Mouse (Mus musculus) MN1 (cell line): ENCODE results near the gene Spint2.
"Not testable (repeated sequence)": the region's sequence is repeated elsewhere in the genome, so short reads cannot be mapped to it uniquely, and the experiment has no call there.

ENCODE experiments used
- DNase-seq: peaks from one replicate; pipeline ENCODE4 v3.0.0-alpha.2; 2016; ENCODE audit warnings: low spot score

Spint2 gene

DNA sequence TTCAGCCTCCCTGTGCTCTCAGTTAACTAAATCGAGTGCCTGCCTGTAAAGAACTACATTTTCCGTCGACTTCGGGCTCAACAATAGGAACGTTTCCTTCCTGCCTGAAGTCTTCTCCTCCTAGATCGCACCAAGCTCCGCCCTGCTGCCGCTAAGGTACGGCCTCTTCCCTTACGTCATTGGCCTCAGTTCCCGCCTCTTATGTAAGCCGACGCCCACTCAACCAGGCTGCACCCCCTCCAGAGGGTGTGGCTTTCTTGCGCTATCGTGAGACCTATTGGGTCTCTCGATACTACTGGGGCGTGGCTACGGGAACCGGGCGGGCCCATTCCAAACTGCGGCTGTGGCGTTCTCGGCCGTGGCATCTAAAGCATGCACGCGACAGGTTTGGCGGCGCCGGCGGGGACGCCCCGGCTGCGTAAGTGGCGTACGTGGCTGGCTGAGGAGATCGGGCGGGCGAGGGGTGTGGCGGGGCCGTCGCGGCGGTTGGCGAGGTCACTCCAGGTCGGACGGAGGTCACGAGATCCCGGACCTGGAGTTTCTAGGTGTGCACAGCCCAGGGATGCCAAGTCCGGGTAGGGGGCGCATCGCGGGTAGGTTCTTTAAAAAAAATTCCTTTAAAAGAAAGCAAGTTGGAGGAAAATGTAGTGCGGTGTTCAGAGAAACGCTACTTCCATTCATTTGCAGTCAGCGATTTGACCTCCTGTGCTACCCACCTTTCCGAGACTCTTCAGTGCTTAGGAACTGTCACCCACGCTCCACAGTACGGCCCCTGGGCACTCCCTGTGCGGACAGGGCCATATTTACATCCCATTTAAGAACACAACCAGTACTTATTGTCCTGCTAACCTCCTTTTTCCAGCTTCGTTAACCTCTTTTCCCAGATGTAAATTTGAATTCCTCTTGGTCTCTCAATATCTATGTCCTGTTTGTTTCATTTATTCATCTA lies 43.4 kb downstream of the Spint2 start, which contains the start of gene Yif1b:
Gene Yif1b, plus strand, starts transcription at position 311 of the 949 bp plus-strand sequence.
- DNase-seq: peak; percentile 99

DNA sequence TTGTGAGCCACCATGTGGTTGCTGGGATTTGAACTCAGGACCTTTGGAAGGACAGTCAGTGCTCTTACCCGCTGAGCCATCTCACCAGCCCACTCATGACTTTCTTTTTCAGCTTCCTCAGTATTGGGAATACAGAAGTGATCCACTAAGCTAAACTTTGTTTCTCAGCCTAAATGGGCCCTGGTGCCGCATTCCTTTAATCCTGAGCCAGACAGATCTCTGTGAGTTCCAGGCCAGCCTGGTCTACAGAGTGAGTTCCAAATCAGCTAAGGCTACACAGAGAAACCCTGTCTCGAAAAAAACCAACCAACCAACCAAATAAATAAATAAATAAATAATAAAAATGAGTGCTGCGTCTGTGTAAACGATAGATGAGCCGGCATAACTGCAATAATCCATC lies 44.1 kb downstream of the Spint2 start:
- DNase-seq: not testable (repeated sequence)

GRCm38 (mm10) chr7:29236593-29236992 lies 45.1 kb downstream of the Spint2 start:
- no peak for DNase-seq

DNA sequence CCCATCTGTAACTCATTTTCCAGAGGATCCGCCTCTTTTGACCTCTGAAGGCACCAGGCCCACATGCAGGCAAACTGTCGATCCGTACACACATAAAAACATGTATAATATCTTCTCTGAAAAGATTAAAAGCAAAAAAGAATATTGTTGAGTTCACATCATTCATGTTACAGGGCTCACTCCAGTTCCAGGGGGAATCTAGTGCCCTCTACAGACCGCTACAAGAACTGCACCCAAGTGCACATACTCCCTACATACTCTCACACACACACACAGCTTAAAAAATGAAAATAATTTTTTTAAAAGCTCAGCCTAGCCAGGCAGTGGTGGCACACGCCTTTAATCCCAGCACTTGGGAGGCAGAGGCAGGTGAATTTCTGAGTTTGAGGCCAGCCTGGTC lies 47.1 kb downstream of the Spint2 start:
- no peak for DNase-seq

- DNase-seq: peak; percentile 73
Measured at GRCm38 (mm10) chr7:29233745-29234144, 48.0 kb downstream of the Spint2 start.

DNA sequence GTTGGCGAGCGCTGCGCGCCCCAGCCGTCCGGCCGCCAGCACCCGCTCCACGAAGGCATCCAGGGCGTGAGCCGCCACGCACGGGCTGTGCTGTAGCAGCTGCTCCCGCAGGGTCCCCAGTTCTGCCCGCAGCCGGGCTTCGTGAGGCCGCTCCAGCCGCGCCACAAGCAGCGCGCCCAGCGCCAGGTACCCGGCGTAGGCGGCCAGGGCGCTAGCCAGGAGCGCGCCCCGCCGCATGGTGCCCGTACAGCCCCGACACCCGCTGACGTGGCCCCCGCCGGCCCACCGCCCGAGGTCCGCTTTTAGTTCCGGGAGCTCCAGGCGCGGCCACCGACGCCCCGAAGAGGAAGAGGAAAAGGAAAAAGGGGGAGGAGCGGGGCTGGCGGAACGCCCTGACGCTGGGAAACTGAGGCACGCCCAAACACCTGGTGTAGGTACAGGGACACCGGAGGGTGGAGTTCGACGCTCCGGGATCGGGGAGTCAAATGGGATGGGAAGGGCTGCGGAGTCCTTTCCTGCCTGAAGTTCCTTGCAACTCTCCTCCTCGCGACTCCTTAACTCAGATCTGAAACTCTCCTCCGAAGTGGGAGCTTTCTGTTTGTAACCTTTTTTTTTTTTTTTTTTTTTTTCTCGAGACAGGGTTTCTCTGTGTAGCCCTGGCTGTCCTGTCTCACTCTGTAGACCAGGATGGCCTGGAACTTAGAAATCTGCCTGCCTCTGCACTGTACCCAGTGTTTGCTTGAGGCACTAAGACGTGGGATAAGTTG lies 49.3 kb downstream of the Spint2 start, which contains the start of gene Kcnk6:
Gene Kcnk6, minus strand, starts transcription at position 269 of the 767 bp plus-strand sequence.
- DNase-seq: no peak

GRCm38 (mm10) chr7:29231517-29231916 lies 50.2 kb downstream of the Spint2 start:
- DNase-seq: no peak

- DNase-seq: no peak
Measured at GRCm38 (mm10) chr7:29230560-29230959, 51.2 kb downstream of the Spint2 start.

GRCm38 (mm10) chr7:29228202-29228601 lies 53.5 kb downstream of the Spint2 start:
- DNase-seq: no peak

DNA sequence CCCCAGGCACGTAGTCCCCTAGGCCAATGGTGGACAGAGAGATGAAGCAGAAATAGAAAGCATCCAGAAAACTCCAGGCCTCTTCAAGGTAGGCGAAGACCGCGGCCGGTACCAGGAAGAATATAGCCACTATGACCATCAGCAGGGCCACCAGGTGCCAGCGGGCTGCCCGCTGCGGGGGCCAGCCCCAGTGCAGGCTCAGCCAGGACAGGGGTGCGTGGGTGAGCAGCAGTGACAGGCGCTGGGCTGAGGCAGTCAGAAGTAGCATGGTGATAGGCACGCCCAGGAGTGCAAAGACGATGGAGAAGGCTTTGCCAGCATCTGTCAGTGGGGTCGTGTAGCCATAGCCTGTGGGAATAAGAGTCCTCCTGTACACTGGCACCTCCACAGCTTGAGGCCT lies 56.2 kb downstream of the Spint2 start:
- no peak for DNase-seq

GRCm38 (mm10) chr7:29224756-29225394 lies 56.8 kb downstream of the Spint2 start:
- no peak for DNase-seq

GRCm38 (mm10) chr7:29214846-29215245 lies 66.9 kb downstream of the Spint2 start:
- DNase-seq: no peak

DNA sequence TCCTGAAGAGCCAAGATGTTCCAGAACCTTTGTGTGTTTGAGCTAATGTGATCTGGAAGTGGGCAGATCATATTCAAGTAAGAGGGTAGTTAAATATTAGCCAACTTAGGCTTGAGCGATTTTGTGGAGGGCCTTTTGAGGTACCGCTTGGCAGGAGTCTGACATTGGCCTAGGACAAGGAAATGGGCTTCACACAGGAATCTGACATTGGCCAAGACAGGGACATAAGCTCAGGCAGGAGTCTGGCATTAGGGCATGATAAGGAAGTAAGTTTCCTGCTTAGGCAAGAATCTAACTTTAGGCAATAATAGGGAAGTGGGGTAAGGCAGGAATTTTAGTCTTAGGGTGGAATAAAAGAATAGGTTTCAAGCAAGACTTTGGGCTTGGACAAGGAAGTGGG lies 67.5 kb downstream of the Spint2 start:
- DNase-seq: no peak

DNA sequence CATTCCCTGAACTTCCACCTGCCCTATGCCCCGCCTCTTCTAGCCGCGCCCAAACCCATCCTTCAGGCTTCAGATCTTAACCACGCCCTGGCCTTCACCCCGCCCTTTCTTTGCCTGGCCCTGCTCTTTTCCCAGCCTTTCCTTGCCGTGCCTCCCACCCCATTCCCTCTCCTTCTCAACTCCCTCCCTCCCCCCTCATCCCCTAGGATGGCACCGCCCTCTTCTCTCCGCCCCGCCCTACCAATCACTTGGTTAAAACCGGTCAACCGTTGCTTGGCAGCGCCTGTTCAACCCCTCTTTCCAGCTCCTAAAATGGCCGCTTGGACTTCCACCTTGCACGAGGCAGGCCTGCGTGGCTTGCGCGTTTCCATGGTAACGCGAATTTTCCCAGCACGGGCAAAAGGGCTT lies 68.0 kb downstream of the Spint2 start, which contains the start of gene Catsperg1:
Gene Catsperg1, minus strand, starts transcription at position 361 of the 408 bp plus-strand sequence.
- peak; percentile 71 for DNase-seq

GRCm38 (mm10) chr7:29212775-29213560 lies 68.7 kb downstream of the Spint2 start:
- DNase-seq: not testable (repeated sequence)

DNA sequence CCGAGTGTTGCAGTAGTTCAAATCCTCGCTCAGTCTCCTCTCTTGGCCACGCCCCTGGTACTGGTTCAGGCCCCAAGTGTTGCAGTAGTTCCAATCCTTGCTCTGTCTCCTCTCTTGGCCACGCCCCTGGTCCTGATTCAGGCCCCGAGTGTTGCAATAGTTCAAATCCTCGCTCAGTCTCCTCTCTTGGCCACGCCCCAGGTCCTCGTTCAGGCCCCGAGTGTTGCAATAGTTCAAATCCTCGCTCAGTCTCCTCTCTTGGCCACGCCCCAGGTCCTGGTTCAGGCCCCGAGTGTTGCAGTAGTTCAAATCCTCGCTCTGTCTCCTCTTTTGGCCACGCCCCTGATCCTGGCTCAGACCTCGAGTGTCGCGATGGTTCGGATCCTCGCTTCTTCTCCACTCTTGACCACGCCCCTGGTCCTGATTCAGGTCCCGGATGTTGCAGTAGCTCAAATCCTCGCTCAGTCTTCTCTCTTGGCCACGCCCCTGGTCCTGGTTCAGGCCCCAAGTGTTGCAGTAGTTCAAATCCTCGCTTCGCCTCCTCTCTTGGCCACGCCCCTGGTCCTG lies 69.4 kb downstream of the Spint2 start:
- peak; percentile 71 for DNase-seq

- DNase-seq: peak; percentile 87
Measured at GRCm38 (mm10) chr7:29211415-29212198, 70.1 kb downstream of the Spint2 start.

DNA sequence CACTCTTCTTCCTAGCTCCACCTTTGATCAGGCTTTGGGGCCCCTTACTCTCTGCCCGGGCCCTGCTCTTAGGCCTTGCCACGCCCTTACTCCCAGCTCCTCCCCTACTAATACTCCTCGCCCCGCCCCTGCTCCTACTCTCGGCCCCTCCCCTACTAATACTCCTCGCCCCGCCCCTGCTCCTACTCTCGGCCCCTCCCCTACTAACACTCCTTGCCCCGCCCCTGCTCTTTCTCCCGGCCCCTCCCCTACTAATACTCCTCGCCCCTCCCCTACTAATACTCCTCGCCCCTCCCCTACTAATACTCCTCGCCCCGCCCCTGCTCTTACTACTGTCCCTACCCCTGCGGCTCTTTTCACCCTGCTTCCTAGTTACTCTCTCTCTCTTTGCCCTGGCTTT lies 70.7 kb downstream of the Spint2 start:
- DNase-seq: not testable (repeated sequence)
